In genomic region chr8:12874194-12874791, GRCm38 (mm10) we compare ENCODE assay signal across 7 mouse cellular contexts. TPM values are rescaled to one million over a fixed set of nuclear protein-coding genes. Genes with fewer than 3 reads are reported as not detected.
DNase-seq lines count a peak whose midpoint lies in the region; ATAC-seq and TF ChIP-seq lines count a peak whose summit lies in the region.

No protein-coding gene starts in this region.

- WGBS in liver, postnatal 0 days (ENCODE audit: insufficient replicate concordance), result 30% methylated on average over 8 of the region's 8 CpGs
- WGBS in stomach, embryonic 14.5 days, result 27% methylated on average over 8 of the region's 8 CpGs

- H3K9me3 ChIP-seq in E14TG2a.4 (ENCODE audit: low read length), result no peaks in the 10 kb centered on the region
- no peaks in the 10 kb centered on the region for H3K9me3 ChIP-seq in liver, postnatal 0 days (ENCODE audit: low read length)
- H3K9me3 ChIP-seq in stomach, embryonic 14.5 days (ENCODE audit: control insufficient read depth, low read depth, low read length), result no peaks in the 10 kb centered on the region

- peak; percentile 18 for DNase-seq in CD4-positive, CD25-positive, alpha-beta regulatory T cell, adult 2 months (ENCODE audit: low read depth, low spot score)
- DNase-seq in kidney, adult 18-20 months, result peak; percentile 85
- DNase-seq in liver, postnatal 0 days, result no peak

- H3K27ac ChIP-seq in embryonic fibroblast, embryonic 13.5 days (ENCODE audit: insufficient read depth, low read length), result no peak overlapping the region
- H3K27ac ChIP-seq in liver, postnatal 0 days (ENCODE audit: low read depth), result no peak overlapping the region
- no peak overlapping the region for H3K27ac ChIP-seq in stomach, embryonic 14.5 days (ENCODE audit: low read length)

- H3K4me1 ChIP-seq in E14TG2a.4 (replicated peaks; ENCODE audit: low read depth, low read length), result peaks cover 73% of the 10 kb centered on the region
- no peaks in the 10 kb centered on the region for H3K4me1 ChIP-seq in embryonic fibroblast, embryonic 13.5 days (ENCODE audit: control insufficient read depth, insufficient read depth, low read length)
- H3K4me1 ChIP-seq in liver, postnatal 0 days (ENCODE audit: insufficient read depth), result peaks cover 11% of the 10 kb centered on the region
- H3K4me1 ChIP-seq in stomach, embryonic 14.5 days (ENCODE audit: control insufficient read depth, insufficient read depth, low read length), result 0 out of 2 replicates have a peak, but pooled peaks cover 4% of the 10 kb centered on the region

- TF ChIP-seq EP300 in liver, postnatal 0 days (IDR thresholded peaks at IDR 0.05; ENCODE audit: low read depth), result no peak

- no peak for ATAC-seq in liver, postnatal 0 days
- peak; percentile 4; the same call in 1 of the 2 replicates for ATAC-seq in stomach, embryonic 14.5 days (ENCODE audit: insufficient number of reproducible peaks, insufficient read depth, low FRiP score, low read depth)
- no peak for ATAC-seq in megakaryocyte progenitor cell, adult 5-6 weeks (replicated peaks; ENCODE audit: poor library complexity)

- no peak for TF ChIP-seq POLR2A in embryonic fibroblast, embryonic 13.5 days (IDR thresholded peaks at IDR 0.05; ENCODE audit: low read depth, low read length)

- H3K36me3 ChIP-seq in E14TG2a.4 (ENCODE audit: insufficient read depth, low read length), result peaks cover 4% of the 10 kb centered on the region
- no peaks in the 10 kb centered on the region for H3K36me3 ChIP-seq in liver, postnatal 0 days (replicated peaks; ENCODE audit: insufficient read depth, low read length)
- H3K36me3 ChIP-seq in stomach, embryonic 14.5 days (ENCODE audit: control insufficient read depth, insufficient read depth, low read length), result no peaks in the 10 kb centered on the region

- TF ChIP-seq CTCF in E14TG2a.4 (conservative IDR thresholded peaks at IDR 0.05; ENCODE audit: low read length), result no peak
- TF ChIP-seq CTCF in embryonic fibroblast, embryonic 13.5 days (IDR thresholded peaks at IDR 0.05; ENCODE audit: borderline replicate concordance, insufficient read depth, low read length), result no peak
- no peak for TF ChIP-seq CTCF in liver, postnatal 0 days (IDR thresholded peaks at IDR 0.05; ENCODE audit: low read depth)

- H3K4me2 ChIP-seq in liver, postnatal 0 days (ENCODE audit: low read depth, low read length), result peak overlapping the region; percentile 81
- H3K4me2 ChIP-seq in stomach, embryonic 14.5 days (replicated peaks; ENCODE audit: low read depth, low read length), result peak overlapping the region; percentile 60

- H3K4me3 ChIP-seq in E14TG2a.4 (replicated peaks; ENCODE audit: low read length), result peak overlapping the region; percentile 80
- H3K4me3 ChIP-seq in embryonic fibroblast, embryonic 13.5 days (ENCODE audit: insufficient read depth, low read length), result peak overlapping the region; percentile 54
- peak overlapping the region; percentile 48 for H3K4me3 ChIP-seq in liver, postnatal 0 days (ENCODE audit: low read depth, low read length)
- H3K4me3 ChIP-seq in stomach, embryonic 14.5 days (ENCODE audit: low read depth, low read length), result peak overlapping the region; percentile 45

- H3K9ac ChIP-seq in liver, postnatal 0 days (replicated peaks), result no peak overlapping the region; the same call in 1 of the 2 replicates
- H3K9ac ChIP-seq in stomach, embryonic 14.5 days (replicated peaks; ENCODE audit: low read depth, low read length), result no peak overlapping the region

- no peaks in the 10 kb centered on the region for H3K27me3 ChIP-seq in E14TG2a.4 (ENCODE audit: insufficient read depth, low read length)
- peaks cover 71% of the 10 kb centered on the region for H3K27me3 ChIP-seq in liver, postnatal 0 days (ENCODE audit: insufficient read depth, low read length)
- H3K27me3 ChIP-seq in stomach, embryonic 14.5 days (ENCODE audit: control insufficient read depth, insufficient read depth, low read length), result 0 out of 2 replicates have a peak, but pooled peaks cover 2% of the 10 kb centered on the region

RNA-seq across cellular contexts. Expression of gene Mcf2l, which starts 0.7 kb away (rescaled TPM):
- 3.0 and 6.8 TPM in 2 replicates for polyA plus RNA-seq in embryonic fibroblast, embryonic 13.5 days (2011; ENCODE audit: insufficient read length, low read depth, missing spikeins)
- 0.99 and 1.2 TPM in 2 replicates for polyA plus RNA-seq in liver, postnatal 0 days (2015; fragmentation: Nextera tagmentation; extraction: Ambion mirVana)
- polyA plus RNA-seq in stomach, embryonic 14.5 days (2014; fragmentation: Nextera tagmentation; extraction: Ambion mirVana), result 20.7 and 24.5 TPM in 2 replicates
- total RNA-seq in megakaryocyte progenitor cell, adult 5-6 weeks (2015), result 7.6 and 8.8 TPM in 2 replicates
- total RNA-seq in megakaryocyte progenitor cell, adult 5-6 weeks (2017), result 19.9 and 20.2 TPM in 2 replicates
